Mouse (Mus musculus) megakaryocyte, embryonic 14.5 days (primary cell): ENCODE data around the gene Stat5a.

Source experiments
- FLI1 ChIP-seq: IDR thresholded peaks from 2 replicates; pipeline ENCODE4 v1.6.1; 2012; ENCODE audit warnings: low read length, inconsistent platforms, mixed read lengths
- GATA1 ChIP-seq: IDR thresholded peaks from 3 replicates; pipeline ENCODE4 v1.6.1; 2012; ENCODE audit warnings: mixed read lengths, low read length, inconsistent platforms, borderline replicate concordance

DNA sequence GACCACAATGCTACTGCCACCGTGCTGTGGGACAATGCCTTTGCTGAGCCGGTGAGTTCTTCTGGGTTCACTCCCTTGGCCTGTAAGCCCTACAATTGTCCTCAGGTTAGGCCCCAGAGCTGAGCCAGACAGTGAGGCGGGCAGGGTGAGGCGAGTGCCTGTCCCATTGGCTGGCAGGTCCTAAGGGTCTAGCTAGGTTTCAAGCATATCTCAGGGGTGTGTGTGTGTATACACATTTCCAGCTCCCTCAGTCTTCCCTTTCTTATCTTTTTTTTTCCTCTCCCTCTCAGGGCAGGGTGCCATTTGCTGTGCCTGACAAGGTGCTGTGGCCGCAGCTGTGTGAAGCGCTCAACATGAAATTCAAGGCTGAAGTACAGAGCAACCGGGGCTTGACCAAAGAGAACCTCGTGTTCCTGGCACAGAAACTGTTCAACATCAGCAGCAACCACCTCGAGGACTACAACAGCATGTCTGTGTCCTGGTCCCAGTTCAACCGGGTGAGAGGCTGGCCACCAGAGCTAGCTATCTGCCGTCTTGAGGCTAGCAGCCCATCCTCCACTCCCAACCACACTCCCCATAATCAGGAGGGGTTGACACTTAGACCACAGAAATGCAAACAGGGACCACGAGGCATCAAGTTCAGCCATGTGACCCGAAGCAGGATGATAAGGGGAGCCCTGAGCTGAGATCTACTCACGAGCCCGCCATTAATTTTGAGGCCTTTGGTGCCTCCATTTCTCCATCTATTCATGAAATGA is 20.3 kb downstream of the Stat5a start:
- TF ChIP-seq GATA1 (no peak), FLI1 (no peak)
